Mouse (Mus musculus): ENCODE measurements around the gene Fam189a1. TPM values are rescaled to one million over a fixed set of nuclear protein-coding genes. Genes with fewer than 3 reads are reported as not detected.

The Fam189a1 gene
- total RNA-seq, 2 experiments from 2014 or later: 51.4 to 54.8 TPM

DNA sequence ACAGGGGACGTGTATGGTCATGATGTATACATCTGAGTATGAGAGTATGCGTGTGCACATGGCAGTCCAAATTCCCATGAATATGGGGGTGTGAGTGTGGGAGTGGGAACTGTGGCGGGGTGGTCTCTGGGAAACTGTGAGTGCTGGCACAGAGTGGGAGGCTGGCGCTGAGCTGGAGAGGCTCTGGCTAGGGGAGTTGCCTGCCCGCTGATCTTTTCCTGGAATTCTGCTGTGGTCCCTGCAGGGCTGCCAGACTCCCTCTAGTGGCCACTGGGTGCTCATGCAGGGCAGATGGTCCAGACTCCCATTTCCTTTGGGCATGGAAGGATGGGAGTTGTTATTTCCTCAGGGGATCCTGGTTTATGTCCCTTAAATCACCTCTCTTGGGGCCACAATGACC is 404.9 kb downstream of the Fam189a1 start:
- DNase-seq (ENCODE audit: low spot score in 2 of 2): peak; percentile 70 to 75

DNA sequence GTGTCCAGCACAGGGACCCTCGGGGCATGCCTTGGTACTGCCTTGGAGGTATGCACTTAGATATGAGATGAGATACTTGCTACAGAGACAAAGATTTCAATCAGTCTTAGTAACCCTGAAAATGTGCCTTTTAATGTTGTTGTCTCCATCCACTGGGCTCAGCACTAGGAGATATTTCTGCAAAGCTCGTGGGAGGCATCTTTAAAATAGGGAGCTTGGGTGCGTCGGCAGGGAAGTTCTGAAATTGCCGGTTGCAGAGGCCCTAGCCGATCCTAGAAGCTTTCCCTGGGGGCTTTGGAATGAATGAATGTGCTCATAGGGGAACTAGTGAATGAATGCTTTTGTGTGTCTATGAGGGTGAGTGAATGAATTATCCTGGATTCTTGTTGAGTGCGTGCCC is 412.8 kb downstream of the Fam189a1 start:
- DNase-seq (ENCODE audit: low spot score in 2 of 2): no peak

DNA sequence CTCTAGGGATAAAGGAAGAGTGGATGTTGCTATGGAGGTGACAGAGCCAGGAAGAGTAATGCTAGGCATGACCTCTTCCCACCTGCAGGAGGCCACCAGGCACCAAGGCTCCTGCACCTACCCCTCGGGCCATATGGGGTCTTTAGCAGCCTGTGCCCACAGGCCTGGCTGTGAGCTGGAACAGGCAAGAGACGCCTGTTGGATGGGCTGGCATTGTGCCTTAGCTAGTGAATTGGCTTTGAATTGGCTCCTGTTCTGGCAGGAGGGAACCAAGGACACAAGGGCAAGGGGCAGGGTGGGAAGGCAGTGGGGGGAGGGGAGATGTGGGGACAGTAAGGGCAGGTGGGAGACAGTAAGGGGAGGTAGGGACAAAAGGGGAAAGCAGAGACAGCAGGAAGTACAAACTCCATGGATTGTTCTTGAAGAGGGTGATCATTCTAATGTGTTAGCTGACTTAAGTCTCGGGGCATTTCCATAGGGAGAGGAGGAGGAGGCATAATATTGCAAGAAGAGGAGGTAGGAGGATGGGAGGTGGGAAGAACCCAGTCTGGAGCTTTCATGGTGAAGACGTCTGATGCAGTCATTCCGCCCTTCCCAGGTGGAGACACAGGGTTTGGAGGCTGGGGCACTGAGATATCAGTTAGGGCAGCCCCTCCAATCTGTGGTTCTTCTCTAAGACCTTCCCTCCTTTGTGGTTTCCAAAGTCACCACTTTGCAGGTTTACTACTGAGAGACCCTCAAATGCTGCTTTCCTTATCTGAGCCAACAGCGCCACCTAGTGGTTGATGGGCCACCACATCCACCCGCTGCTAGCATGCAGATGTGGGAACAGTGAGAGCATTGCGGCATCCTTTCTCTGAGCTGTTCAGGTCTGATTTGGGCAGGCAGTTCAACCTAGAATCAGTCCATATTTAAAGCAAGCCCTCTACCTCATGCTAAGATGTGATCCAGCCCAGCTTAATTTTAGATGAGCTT is 414.8 kb downstream of the Fam189a1 start:
- peak; percentile 88 to 93 for DNase-seq (ENCODE audit: low spot score in 2 of 2)

DNA sequence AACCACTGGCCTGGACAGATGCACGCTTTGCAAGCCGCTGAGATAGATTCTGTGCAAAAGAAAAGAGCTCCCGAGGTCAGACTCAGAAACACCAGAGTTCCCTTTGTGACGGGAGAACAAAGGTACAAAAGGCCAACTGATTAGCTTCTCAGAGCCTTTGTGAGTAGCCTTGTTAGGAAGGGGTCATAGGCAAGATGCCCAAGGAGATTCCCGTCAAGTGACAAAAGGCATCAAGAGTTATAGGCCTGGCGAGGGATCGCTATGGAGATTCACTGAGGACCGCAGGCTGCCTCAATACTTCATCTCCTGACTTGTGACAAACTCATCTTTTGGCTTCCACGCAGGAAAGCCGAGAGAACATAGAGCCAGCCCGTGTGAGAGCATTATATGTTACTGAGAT is 417.2 kb downstream of the Fam189a1 start:
- DNase-seq (ENCODE audit: low spot score in 2 of 2): no peak

- DNase-seq (ENCODE audit: low spot score in 2 of 2): peak; percentile 65 to 73
Measured at GRCm38 (mm10) chr7:64729785-64730184, 426.6 kb downstream of the Fam189a1 start.

DNA sequence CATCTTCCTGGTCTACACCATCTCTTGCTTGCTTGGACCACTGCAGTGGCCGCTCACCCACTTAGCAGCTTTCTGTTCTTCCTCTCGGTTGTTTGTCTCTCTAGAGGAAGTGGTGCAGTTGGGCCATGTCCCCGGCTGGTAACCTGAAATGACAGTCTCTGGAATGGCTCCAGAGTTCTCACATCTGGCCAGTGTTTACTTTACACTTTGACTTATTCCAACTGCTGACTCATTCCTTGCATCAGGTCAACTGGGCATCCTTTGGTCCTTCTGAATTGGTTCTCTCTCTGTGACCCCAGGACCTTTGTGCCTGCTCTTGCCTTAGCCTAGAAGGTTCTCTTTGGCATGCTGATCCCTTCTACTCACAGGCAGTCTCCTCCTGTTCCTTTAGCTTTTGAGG is 427.6 kb downstream of the Fam189a1 start:
- no peak for DNase-seq (ENCODE audit: low spot score in 2 of 2)

DNA sequence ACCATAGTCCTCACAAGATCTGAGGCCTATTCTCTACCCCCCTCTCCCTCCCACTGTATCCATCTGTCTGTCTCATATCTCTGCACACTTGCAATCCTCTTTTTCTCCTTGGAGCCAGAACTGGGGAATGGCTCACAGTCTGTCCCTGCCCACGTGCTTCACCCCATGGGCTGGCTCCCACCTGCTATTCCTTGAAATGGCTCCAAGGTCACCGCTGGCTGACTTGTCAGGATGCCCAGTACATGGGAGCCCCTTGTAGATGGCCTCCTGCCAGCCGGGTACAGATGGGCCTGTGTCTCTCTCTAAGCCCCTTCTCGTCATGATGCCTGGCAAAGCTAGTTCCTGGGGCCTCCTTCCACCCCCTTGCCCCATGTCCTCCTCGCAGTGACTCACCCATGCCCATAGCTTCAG is 428.2 kb downstream of the Fam189a1 start:
- peak in 1 of 2 experiments; percentile 64 for DNase-seq (ENCODE audit: low spot score in 2 of 2)

DNA sequence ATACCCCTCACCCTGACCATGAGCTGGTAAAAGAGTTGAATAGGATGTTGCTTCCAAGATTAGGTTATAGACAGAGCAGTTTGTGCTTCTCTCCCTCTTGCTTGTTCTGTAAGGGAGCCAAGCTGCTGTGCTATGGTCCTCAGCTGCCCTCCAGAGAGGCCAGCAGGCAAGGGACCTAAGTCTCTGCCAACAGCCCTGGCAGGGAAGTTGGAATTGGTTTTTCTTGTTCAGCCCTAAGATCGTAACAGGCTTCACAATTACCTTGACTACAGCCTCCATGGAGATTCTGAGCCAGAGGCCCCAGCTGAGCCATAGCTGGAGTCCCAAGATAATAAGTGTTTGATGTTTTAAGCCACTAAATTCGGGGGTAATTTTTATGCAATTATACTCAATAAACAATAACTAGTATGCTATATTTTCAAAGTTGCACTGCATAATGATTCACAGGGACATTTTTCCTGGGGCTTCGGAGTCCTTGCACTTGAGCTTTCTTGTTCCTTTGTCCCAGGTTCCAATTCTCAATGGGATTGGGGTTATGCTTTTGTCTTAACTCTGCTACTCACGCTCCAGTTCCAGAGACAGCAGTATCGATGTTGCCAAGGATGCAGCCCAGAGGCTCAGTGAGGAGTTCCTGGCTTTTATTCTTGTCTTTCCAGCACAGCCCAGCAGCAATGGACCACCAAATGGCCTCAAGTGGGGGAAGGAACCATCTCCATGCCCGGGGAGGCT is 430.2 kb downstream of the Fam189a1 start:
- DNase-seq (ENCODE audit: low spot score in 2 of 2): no peak

DNA sequence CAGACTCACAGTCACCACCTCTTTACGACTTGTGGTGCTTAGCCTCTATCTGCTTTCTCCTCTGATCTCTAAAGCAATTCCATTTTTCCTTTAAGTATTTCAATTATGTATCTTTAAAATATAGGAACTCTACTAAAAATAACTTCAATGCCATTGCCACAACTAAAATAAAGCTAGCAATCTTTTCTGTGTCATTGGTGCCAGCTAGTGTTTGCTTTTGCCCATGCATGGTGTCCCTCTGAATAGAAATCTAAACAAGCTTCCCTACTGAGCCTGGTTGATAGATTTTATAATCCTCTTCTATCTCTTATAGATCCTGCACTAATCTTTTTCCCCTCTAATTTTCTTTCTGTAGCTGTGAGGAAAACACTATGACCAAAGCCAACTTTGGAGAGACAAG is 432.0 kb downstream of the Fam189a1 start:
- DNase-seq (ENCODE audit: low spot score in 2 of 2): no peak

DNA sequence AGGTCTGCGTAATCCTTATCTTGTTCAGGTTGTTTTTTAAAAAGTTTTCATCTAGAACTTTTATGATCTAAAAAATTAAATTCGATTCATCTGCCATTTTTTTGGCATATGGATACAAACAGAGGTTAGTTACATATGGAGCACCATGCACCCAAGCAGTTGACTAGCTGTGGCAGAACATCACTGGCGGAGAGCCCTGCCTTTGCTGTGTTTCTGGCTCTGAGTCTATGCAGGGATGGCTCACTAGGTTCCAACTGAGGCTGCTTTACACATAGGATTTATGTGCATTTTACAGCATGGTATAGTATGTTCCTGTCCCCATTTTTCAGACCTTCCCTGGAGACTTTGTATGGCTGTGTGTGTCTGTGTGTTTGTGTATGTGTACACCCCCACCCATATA is 433.1 kb downstream of the Fam189a1 start:
- DNase-seq (ENCODE audit: low spot score in 2 of 2): no peak

DNA sequence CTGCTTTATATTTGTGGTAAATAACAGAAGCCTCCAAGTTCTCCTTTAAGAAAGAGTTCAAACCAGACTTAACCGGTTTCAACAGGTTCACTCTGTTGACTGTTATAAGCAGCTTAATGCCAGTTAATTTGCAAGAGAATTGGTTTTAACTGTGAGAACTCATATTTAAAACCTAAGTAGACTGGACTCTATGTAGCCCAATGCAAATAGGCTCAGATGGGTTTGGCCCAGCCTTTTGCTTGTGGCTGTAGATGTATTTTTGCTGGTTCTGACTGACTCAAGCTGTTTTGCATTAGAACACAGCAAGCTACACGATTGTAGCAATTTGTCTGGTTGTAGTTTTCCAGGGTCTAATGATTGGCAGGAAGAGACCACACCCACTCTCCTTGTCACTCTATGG is 440.1 kb downstream of the Fam189a1 start:
- no peak for DNase-seq (ENCODE audit: low spot score in 2 of 2)

DNA sequence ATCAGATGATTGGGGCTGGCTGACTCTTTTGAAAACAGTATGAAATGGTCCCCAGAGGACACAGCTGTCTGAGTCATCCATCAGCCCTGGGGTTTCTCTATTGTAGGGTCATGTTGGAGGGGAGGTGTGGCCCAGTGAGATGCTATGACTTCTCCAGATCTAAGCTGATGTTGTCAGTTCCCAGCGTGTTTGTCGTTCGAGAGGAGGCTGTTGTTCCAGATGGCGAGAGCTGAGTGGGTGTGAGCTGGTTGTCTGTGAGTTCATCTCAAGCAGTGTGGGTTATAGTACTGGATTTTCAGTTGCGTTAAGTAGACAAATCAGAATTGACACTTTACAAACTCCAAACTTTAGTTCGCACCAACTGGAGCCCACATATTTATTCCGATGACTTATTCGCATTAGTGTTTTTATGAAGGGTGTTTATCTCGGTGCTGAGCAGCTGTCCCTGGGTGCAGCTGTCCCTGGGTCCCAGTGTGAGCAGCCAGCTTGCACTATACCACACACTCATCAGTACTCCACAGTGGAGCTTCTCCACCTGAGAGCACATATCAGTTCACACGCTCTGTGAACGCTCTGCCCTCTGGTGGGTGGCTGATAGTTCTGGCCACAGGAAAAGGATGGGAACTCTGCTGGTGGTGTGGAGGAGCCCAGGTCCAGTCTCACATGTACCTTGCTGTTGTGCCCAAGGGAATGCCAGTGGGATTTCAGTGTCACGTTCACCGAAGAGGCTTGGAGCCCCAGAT is 446.7 kb downstream of the Fam189a1 start:
- peak; percentile 63 to 75 for DNase-seq (ENCODE audit: low spot score in 2 of 2)

DNA sequence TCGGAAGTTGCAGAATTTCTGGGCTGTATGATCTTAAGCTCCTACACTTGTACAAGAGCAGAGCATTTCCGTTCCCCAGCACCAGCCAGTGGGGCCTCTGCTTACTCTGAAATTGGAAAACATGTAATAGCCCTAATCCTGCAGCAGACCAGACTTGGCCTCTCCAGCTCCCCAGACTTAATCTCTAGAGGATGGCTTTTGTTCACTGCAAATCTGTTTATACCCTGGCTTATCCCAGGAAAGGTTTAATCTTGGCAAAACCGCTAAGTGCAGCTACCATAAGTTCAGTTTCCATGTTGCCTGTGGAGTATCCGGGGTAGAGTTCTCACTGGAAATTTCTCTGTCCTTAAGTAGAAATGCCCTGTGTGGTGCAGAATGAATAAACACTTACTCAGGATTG is 448.2 kb downstream of the Fam189a1 start:
- no peak for DNase-seq (ENCODE audit: low spot score in 2 of 2)

Small RNAs within 50 kb of the gene (microRNA-seq; reads per million reads assigned to microRNA genes)
- gene Gm25249: 0 reads per million in 2 experiments
